Mouse (Mus musculus): ENCODE measurements around the gene Pla2g6.

DNA sequence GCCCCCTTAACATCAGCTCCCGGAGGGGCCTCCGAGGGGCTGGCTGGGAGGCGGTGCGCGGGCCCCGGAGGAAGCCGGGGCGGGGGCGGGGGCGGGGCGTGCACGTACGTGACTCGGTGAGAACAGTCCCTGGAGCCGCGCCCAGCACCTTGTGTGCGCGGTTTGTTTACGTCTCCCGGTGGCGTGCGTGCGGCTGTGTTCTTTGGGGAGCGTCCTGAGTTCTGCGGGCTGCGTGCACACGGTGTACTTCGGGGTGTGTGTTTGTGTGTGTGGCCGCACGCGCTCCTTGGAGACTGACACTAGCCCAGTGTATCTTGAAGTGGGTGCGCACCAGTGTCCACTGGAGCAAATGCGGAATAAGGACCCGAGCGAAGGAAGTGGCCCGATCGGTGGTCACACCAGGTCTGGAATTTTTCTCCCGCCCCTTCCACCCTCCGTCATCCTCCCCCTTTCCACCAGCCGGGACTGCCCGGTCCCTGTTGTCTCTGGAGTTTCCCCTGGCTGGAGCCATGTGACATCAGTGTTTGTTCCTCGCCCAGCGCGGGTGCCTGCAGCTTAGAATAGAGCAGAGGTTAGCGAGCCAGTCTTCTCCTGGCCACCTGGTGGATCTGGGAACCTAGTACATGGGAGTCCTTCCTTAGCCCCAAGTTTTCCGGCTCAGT, 19.8 kb upstream of the Pla2g6 start:
- TF ChIP-seq CTCF (IDR thresholded peaks at IDR 0.05; ENCODE audit: control insufficient read depth, insufficient read depth, low read length) (no peak), POLR2A (IDR thresholded peaks at IDR 0.05; ENCODE audit: borderline replicate concordance, control insufficient read depth, low read depth, low read length) (no peak)
